Comparison of ENCODE assay signal across 8 mouse cellular contexts in the genomic region with DNA sequence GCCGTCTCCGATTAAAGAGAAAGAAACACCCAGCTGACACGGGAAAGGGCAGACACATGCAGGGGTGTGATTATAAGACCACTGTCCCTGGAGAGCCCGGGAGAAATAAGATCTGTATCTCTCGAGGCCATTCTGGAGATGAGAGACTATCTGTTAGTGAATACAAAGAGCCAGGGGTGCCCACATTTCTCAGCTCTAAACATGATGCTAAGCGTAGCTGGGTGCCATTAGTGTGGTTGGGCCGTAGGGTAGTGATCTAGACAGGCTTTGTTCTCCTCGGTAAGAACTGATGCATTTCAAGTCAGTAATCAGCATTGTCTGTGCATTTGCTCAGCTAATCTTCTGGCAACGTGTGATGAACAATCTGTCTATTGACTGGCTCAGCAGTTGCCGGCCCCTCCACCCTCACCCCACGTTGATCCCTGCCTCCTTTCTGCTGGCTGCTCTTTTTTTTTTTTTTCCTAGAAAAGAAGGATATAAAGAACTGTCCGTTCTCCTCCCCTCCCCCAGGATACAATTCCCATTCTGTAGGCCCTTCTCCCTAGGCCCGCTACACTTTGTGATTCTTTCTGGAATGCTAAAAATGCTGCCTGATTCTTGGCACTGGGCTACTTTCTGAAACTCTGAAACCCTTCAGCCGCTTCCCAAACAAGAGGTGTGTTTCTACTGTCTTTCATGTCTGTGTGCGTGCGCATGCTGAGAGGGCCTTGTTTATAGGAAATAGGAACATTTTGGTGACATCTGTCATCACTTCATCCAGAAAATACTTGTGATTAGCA.
DNase-seq lines count a peak whose midpoint lies in the region; ATAC-seq lines count a peak whose summit lies in the region.

No protein-coding gene starts in this region.

- no peak overlapping the region for H3K4me3 ChIP-seq in forebrain, embryonic 15.5 days
- no peak overlapping the region for H3K4me3 ChIP-seq in limb, embryonic 12.5 days (replicated peaks)
- H3K4me3 ChIP-seq in neural tube, embryonic 15.5 days (replicated peaks): no peak overlapping the region

- peak; percentile 62 for ATAC-seq in cerebellum, adult (ENCODE audit: insufficient number of reproducible peaks, low FRiP score, low TSS enrichment)
- ATAC-seq in forebrain, embryonic 15.5 days (replicated peaks): peak; percentile 86
- ATAC-seq in limb, embryonic 12.5 days (ENCODE audit: insufficient number of reproducible peaks, insufficient read depth, low FRiP score, low TSS enrichment, low read depth): no peak
- peak; percentile 53; the same call in 1 of the 2 replicates for ATAC-seq in neural tube, embryonic 15.5 days (ENCODE audit: low FRiP score)
- no peak for ATAC-seq in monocyte, adult 5-6 weeks (replicated peaks; ENCODE audit: insufficient number of reproducible peaks, low FRiP score, low TSS enrichment, poor library complexity, severe bottlenecking)

- H3K27ac ChIP-seq in forebrain, embryonic 15.5 days (replicated peaks): peak overlapping the region; percentile 82
- H3K27ac ChIP-seq in limb, embryonic 12.5 days: peak overlapping the region; percentile 42; the same call in 1 of the 2 replicates
- H3K27ac ChIP-seq in neural tube, embryonic 15.5 days (replicated peaks): peak overlapping the region; percentile 51

- H3K36me3 ChIP-seq in forebrain, embryonic 15.5 days: no peaks in the 10 kb centered on the region
- no peaks in the 10 kb centered on the region for H3K36me3 ChIP-seq in limb, embryonic 12.5 days
- no peaks in the 10 kb centered on the region for H3K36me3 ChIP-seq in neural tube, embryonic 15.5 days

- H3K9me3 ChIP-seq in forebrain, embryonic 15.5 days: no peaks in the 10 kb centered on the region
- no peaks in the 10 kb centered on the region for H3K9me3 ChIP-seq in limb, embryonic 12.5 days
- no peaks in the 10 kb centered on the region for H3K9me3 ChIP-seq in neural tube, embryonic 15.5 days (replicated peaks)

- peak overlapping the region; percentile 33 for H3K4me2 ChIP-seq in forebrain, embryonic 15.5 days (replicated peaks)
- peak overlapping the region; percentile 26 for H3K4me2 ChIP-seq in limb, embryonic 12.5 days
- H3K4me2 ChIP-seq in neural tube, embryonic 15.5 days: peak overlapping the region; percentile 38

- no peak overlapping the region for H3K9ac ChIP-seq in forebrain, embryonic 15.5 days (replicated peaks)
- no peak overlapping the region for H3K9ac ChIP-seq in limb, embryonic 12.5 days (replicated peaks)
- H3K9ac ChIP-seq in neural tube, embryonic 15.5 days (replicated peaks): no peak overlapping the region

- peak; percentile 75 for DNase-seq in ES-CJ7 (ENCODE audit: low read depth, low spot score)
- no peak for DNase-seq in ovary, adult 18-20 months (ENCODE audit: low spot score)
- DNase-seq in spleen, postnatal 14 days (ENCODE audit: low spot score in 2 of 2): no peak

- H3K27me3 ChIP-seq in forebrain, embryonic 15.5 days: no peaks in the 10 kb centered on the region
- H3K27me3 ChIP-seq in limb, embryonic 12.5 days: no peaks in the 10 kb centered on the region
- H3K27me3 ChIP-seq in neural tube, embryonic 15.5 days (replicated peaks): no peaks in the 10 kb centered on the region

- H3K4me1 ChIP-seq in forebrain, embryonic 15.5 days: peaks cover 18% of the 10 kb centered on the region
- peaks cover 15% of the 10 kb centered on the region for H3K4me1 ChIP-seq in limb, embryonic 12.5 days (replicated peaks)
- peaks cover 11% of the 10 kb centered on the region for H3K4me1 ChIP-seq in neural tube, embryonic 15.5 days

- 3% methylated on average over 16 of the region's 16 CpGs for WGBS in forebrain, embryonic 15.5 days
- WGBS in limb, embryonic 12.5 days: 19% methylated on average over 16 of the region's 16 CpGs
- WGBS in neural tube, embryonic 15.5 days: 8% methylated on average over 16 of the region's 16 CpGs

Comparison
In these comparisons a context has a peak if more than half of its experiments do, and no peak if none do; other contexts are left out.
1. ATAC-seq: peak in cerebellum, adult (single experiment), forebrain, embryonic 15.5 days (single experiment) and neural tube, embryonic 15.5 days (single experiment); none in limb, embryonic 12.5 days (single experiment) and monocyte, adult 5-6 weeks (single experiment).
2. Peak in every context shown above with its lines, with median percentiles within 50 percentile points of each other: H3K27ac ChIP-seq and H3K4me2 ChIP-seq.